Mouse (Mus musculus) liver, adult 2 months (tissue): ENCODE results near the gene Usp7. TPM values are rescaled to one million over a fixed set of nuclear protein-coding genes. Genes with fewer than 3 reads are reported as not detected.

Source experiments
- DNase-seq: peaks from one replicate; pipeline ENCODE4 v3.0.0-alpha.2; 2011; ENCODE audit warnings: low read depth, low spot score; ENCODE audit errors: extremely low read depth
- H3K27ac ChIP-seq: fragments of 200-500 bp; replicated peaks from 2 replicates; pipeline ENCODE4 v1.5.1; 2012; ENCODE audit warnings: low read depth, mild to moderate bottlenecking, control low read depth, inconsistent platforms, low read length; ENCODE audit not compliant: insufficient read depth
- H3K27me3 ChIP-seq: fragments of 200-500 bp; 2 replicates; pipeline ENCODE4 v1.6.1; 2012; ENCODE audit warnings: mild to moderate bottlenecking, moderate library complexity, low read length, inconsistent platforms; ENCODE audit not compliant: control insufficient read depth, insufficient read depth
- H3K36me3 ChIP-seq: fragments of 200-500 bp; 2 replicates; pipeline ENCODE4 v1.6.1; 2012; ENCODE audit warnings: low read length, inconsistent platforms; ENCODE audit not compliant: control insufficient read depth, insufficient read depth
- H3K4me1 ChIP-seq: fragments of 200-500 bp; 2 replicates; pipeline ENCODE4 v1.6.1; 2011; ENCODE audit warnings: low read length; ENCODE audit not compliant: control insufficient read depth, insufficient read depth
- H3K4me3 ChIP-seq: fragments of 200-500 bp; 2 replicates; pipeline ENCODE4 v1.5.1; 2011; ENCODE audit warnings: low read depth, mild to moderate bottlenecking, control low read depth, low read length, moderate library complexity; ENCODE audit not compliant: insufficient read depth
- H3K79me2 ChIP-seq: fragments of 200-500 bp; 2 replicates; pipeline ENCODE4 v1.6.1; 2012; ENCODE audit warnings: inconsistent platforms, mild to moderate bottlenecking, low read length, moderate library complexity; ENCODE audit not compliant: control insufficient read depth, insufficient read depth
- H3K9ac ChIP-seq: fragments of 200-500 bp; 2 replicates; pipeline ENCODE4 v1.6.1; 2012; ENCODE audit warnings: low read depth, mild to moderate bottlenecking, control low read depth, inconsistent platforms, low read length
- CTCF ChIP-seq: fragments of 200-500 bp; IDR thresholded peaks from 2 replicates; pipeline ENCODE4 v1.5.1; 2011; ENCODE audit warnings: low read depth, low read length, control low read depth
- POLR2A ChIP-seq: fragments of 200-500 bp; IDR thresholded peaks from 2 replicates; pipeline ENCODE4 v1.6.1; 2011; ENCODE audit warnings: low read length, control low read depth; ENCODE audit not compliant: insufficient read depth; ENCODE audit errors: extremely low read depth
- WGBS: fragments of 180-500 bp; shearing (Covaris S2); methylation state at CpG from one replicate; pipeline ENCODE4 v1.1.7; 2018; 5-methylcytosine and 5-hydroxymethylcytosine counted together
- polyA plus RNA-seq: library from polyadenylated mRNA; depleted of rRNA; stranded (reverse); fragments of >200 nt; gene quantifications from 2 replicates; pipeline ENCODE4 v1.2.3, GENCODE M21; 2012
- total RNA-seq: library from RNA; depleted of rRNA; stranded (reverse); fragments of >200 nt; gene quantifications from 2 replicates; pipeline ENCODE4 v1.2.3, GENCODE M21; 2014

Gene Usp7
- total and polyA plus RNA-seq, 2 experiments, result 12.5 to 41.5 TPM

GRCm38 (mm10) chr16:8731630-8732029 is 60.5 kb downstream of the Usp7 start:
- H3K27me3 ChIP-seq, result no peaks in the 10 kb centered on the region
- no peak for DNase-seq
- H3K79me2 ChIP-seq, result peaks cover 73% of the 10 kb centered on the region
- H3K4me3 ChIP-seq, result no peak overlapping the region
- H3K36me3 ChIP-seq, result no peaks in the 10 kb centered on the region
- H3K4me1 ChIP-seq, result peaks cover 26% of the 10 kb centered on the region
- H3K27ac ChIP-seq, result no peak overlapping the region
- TF ChIP-seq CTCF (no peak), POLR2A (no peak)
- no peak overlapping the region for H3K9ac ChIP-seq
- 81% methylated on average over 7 of the region's 7 CpGs for WGBS

- H3K4me3 ChIP-seq, result no peak overlapping the region
- no peaks in the 10 kb centered on the region for H3K36me3 ChIP-seq
- TF ChIP-seq CTCF, result no peak
- H3K9ac ChIP-seq, result no peak overlapping the region
- no peak overlapping the region for H3K27ac ChIP-seq
- peaks cover 58% of the 10 kb centered on the region for H3K79me2 ChIP-seq
- peaks cover 12% of the 10 kb centered on the region for H3K4me1 ChIP-seq
- H3K27me3 ChIP-seq, result no peaks in the 10 kb centered on the region
- WGBS, result 87% methylated on average over 5 of the region's 5 CpGs
- no peak for DNase-seq
These were observed 63.9 kb downstream of the Usp7 start for GRCm38 (mm10) chr16:8728111-8728748.

GRCm38 (mm10) chr16:8725807-8726206 is 66.3 kb downstream of the Usp7 start:
- Histone ChIP-seq H3K27ac (no peak overlapping the region), H3K4me3 (no peak overlapping the region), H3K27me3 (no peaks in the 10 kb centered on the region), H3K9ac (no peak overlapping the region), H3K4me1 (peaks cover 8% of the 10 kb centered on the region), H3K36me3 (no peaks in the 10 kb centered on the region), H3K79me2 (peaks cover 59% of the 10 kb centered on the region)
- no peak for DNase-seq
- 46% methylated on average over 2 of the region's 2 CpGs for WGBS
- TF ChIP-seq POLR2A (no peak), CTCF (no peak)

GRCm38 (mm10) chr16:8724031-8724430 is 68.1 kb downstream of the Usp7 start:
- Histone ChIP-seq H3K27ac (no peak overlapping the region), H3K79me2 (peaks cover 67% of the 10 kb centered on the region), H3K4me3 (no peak overlapping the region), H3K36me3 (no peaks in the 10 kb centered on the region), H3K27me3 (no peaks in the 10 kb centered on the region), H3K4me1 (peaks cover 3% of the 10 kb centered on the region), H3K9ac (no peak overlapping the region)
- WGBS, result 92% methylated on average over 3 of the region's 3 CpGs
- TF ChIP-seq CTCF (no peak), POLR2A (no peak)
- DNase-seq, result no peak

GRCm38 (mm10) chr16:8720447-8720846 is 71.7 kb downstream of the Usp7 start:
- peaks cover 66% of the 10 kb centered on the region for H3K79me2 ChIP-seq
- TF ChIP-seq POLR2A, result no peak
- no peak for TF ChIP-seq CTCF
- 97% methylated on average over 4 of the region's 4 CpGs for WGBS
- no peak overlapping the region for H3K4me3 ChIP-seq
- DNase-seq, result no peak
- peaks cover 8% of the 10 kb centered on the region for H3K36me3 ChIP-seq
- no peak overlapping the region for H3K27ac ChIP-seq
- peaks cover 3% of the 10 kb centered on the region; the same call in 1 of the 2 replicates for H3K4me1 ChIP-seq
- H3K9ac ChIP-seq, result no peak overlapping the region
- H3K27me3 ChIP-seq, result no peaks in the 10 kb centered on the region

- 88% methylated on average over 10 of the region's 10 CpGs for WGBS
- no peak overlapping the region for H3K27ac ChIP-seq
These were observed 74.4 kb downstream of the Usp7 start for GRCm38 (mm10) chr16:8717744-8718143.

More at GRCm38 (mm10) chr16:8717744-8718143, 74.4 kb downstream of the Usp7 start:
- H3K9ac ChIP-seq, result no peak overlapping the region
- TF ChIP-seq CTCF (no peak), POLR2A (no peak)
- no peak for DNase-seq
- no peaks in the 10 kb centered on the region for H3K27me3 ChIP-seq
- H3K79me2 ChIP-seq, result peaks cover 57% of the 10 kb centered on the region
- H3K4me1 ChIP-seq, result peaks cover 2% of the 10 kb centered on the region; the same call in 1 of the 2 replicates
- H3K36me3 ChIP-seq, result peaks cover 26% of the 10 kb centered on the region
- H3K4me3 ChIP-seq, result no peak overlapping the region
